Mouse (Mus musculus): ENCODE measurements around the gene Dgkk.
"Not testable (repeated sequence)": the region's sequence is repeated elsewhere in the genome, so short reads cannot be mapped to it uniquely, and the experiment has no call there.

Dgkk gene

DNA sequence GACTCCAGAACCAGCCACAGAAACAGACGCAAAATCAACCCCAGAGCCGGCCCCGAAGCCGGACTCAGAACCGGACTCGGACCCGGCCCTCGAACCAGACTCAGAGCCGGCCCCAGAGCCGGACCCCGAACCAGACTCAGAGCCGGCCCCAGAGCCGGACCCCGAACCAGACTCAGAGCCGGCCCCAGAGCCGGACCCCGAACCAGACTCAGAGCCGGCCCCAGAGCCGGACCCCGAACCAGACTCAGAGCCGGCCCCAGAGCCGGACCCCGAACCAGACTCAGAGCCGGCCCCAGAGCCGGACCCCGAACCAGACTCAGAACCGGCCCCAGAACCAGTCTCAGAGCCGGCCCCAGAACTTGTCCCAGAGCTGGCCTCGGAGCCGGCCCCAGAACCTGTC is at the start of gene Dgkk:
Gene Dgkk, plus strand, starts transcription at position 301 of the 400 bp plus-strand sequence.
- not testable (repeated sequence) for DNase-seq

DNA sequence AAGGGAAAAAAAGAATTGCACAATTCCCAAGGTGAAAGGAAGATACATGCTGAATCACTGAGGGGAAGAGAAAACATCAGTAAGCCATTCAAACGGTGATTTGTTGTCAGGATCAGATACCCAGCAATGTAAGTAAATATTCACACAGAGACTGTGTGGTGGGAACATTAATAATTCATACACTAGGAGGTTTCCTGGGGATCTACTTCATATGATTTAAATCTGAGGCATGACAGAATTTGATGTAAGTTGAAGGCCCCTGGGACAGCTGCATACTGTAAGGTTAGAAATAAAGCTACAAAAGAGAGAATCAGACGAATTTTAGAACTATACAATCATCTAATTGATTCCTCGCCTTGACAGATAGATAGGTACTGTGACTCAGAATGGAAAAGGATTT is 45.1 kb upstream of the Dgkk start:
- DNase-seq = no peak

DNA sequence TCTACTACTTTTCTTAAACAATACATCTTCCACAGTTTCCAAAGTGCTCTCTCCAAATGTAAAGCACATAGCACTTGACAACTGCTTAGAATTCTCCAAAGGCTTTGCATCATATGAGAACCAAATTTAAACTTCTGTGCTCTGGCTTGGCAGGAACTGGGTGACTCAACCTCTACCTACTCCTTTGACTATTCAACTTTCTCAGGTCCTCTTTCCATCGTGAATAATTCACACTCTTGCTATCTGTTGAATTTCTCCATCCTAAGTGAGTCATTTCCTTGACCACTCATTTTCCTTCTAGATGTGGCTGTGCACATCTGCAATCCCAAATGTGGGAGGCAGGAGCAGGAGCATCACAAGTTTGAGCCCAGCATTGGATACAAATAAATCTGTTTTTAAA is 28.4 kb upstream of the Dgkk start:
- DNase-seq = no peak

DNA sequence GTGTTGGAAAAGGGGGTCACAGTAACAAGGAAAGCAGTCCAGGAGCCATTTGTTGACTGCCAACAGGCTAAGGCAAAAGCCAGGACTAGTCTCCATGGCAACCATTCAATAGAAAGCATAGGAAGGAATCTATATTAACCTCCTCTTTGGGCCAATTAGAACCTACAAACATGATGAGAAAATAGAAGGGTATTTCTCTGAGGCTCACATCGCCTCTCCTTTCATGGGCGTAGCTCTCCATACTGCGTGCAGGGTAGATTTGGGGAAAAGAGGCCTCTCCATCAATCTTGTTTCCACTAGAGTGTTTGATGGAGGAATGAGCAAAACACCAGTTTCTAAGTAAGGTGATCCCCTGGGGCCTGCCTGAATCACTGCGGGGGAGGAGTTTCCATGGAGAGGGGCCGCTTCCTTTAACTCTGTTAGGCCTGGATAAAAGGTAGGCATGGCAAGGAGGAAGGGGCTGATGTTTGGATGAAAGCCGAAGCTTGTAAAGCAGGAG is 27.5 kb upstream of the Dgkk start:
- no peak for DNase-seq

DNA sequence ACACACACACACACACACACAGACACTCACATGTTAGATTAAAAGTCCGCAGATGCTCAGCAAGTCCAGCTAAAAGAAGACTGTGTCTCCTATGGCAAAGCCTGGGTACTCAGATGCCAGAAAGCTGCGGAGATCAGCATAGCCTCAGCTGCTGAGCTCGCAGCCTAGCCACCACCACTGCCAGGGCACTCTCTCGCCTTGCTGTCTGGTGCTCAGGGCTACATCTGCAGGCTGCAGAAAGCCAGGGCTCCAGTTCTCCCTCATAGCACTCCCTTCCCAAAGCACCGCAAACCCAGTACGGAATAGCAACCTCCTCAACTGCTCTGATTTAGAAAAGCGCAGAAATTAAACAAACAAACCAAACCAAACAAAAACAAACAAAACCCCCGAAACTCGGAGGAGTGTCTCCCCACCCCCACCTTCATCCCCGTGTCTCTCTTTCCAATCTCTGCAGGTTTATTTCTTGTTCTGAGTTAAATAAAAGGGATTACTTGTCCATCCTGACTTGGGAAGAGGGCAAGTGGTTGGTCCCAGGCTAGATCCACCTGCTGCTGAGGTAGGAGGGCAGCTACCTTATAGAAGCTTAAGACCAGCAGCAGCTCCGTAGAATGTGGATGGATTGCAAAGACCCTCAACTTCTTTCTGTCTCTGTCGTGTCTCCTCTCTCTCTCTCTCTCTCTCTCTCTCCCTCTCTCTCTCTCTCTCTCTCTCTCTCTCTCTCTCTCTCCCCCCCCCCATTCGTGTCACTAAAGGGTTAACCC is 1.4 kb upstream of the Dgkk start:
- no peak for DNase-seq

DNA sequence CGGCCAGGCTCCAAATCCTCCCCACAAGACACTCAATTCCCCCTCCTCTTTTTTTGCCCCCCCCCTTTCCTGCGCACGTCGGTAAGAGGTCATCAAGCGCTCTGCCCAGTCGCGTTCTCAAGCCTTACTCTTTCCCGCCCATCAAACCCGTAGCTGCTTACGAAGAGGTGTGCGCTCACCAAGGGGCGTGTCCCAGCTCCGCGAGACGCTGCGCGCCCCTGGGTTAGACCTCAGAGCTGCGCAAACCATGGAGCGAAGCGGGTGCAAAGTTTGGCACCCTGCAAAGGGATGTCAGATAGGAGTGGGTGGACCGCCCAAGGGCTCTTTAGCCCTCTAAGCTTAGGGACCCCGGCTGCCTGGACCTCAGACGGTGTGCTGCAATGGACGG is 862 bp upstream of the Dgkk start:
- no peak for DNase-seq

DNA sequence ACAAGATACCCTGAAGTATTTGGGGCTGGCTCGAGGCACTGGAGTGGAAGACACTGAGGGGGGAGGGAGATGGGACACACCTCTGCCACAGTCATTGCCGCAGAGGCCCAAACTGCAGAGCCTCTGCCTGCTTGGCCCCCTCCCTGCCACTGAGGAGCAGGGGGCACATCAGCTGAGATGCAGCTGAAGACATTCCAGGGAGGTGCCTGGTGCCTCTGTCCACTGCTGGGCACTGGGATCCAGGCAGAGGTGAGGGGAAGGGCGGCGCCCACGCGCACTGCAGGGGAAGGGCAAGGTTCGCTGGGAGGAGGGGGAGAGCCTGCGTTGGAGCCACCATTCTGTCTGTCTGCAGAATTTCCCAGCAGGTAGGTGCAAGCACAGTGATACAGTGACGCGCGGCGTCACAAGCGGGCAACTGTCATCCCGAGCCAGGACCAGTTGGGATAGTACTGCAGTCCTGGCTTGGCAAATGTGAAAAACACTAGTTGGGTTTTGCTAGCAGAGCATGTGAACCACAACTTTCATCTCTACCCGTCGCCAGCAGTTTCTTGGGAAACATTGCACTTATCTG is 948 bp downstream of the Dgkk start:
- no peak for DNase-seq

DNA sequence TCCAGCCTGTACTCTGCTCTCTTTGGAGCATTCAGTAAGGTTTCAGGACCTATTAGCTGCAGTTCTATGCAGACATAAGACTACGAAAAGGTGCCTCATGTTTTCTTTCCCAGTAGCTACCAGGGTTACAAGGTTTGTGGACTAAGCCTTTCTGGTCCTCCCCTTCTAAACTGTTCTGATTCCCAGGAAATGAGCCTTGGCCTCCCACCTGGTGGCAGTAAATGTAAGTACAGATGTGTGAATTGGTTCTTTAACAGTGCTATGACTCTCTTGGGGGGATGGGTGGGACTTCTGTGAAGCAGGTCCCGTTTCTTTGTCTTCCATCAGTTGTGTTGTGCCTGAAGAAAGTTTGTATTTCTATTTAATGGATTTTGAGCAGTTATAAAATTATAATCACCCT is 53.4 kb downstream of the Dgkk start:
- no peak for DNase-seq

DNA sequence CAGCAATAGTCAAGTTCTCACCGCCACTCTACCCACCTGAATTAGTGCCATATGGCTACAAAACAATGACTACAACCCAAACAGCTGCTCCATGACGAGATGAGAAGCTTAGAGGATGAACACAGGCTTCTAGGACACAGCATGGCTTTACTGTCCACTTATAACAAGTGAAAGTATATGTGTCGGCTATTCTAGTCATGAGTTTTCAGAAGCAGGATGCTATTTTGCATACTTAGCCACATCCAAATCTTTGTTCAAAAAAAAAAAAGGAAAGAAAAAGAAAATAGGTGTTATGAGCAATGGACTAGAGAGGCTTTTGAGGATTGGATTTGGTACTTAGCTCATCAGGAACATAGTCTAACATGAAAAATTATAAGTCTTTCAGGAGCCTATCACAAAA is 74.4 kb downstream of the Dgkk start:
- DNase-seq = no peak

DNA sequence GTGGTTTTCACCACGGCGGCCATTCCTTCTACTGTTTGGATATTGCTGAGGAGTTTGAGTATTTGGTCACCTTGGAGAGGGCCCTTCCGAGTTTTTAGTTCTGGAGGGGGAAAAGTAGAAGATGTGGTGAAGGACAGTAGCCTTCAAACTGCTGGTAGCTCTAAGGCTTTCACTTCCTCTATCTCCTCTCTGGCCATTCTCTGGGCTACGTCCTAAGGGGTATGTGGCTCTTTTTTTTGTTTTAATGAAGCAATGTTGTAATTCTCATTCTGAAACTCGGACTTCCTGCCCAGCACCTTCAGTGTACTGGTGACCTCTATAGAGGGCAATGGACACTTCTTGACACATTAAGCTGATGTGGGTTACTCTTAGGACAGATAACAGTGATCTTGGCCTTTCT is 75.0 kb downstream of the Dgkk start:
- no peak for DNase-seq

DNA sequence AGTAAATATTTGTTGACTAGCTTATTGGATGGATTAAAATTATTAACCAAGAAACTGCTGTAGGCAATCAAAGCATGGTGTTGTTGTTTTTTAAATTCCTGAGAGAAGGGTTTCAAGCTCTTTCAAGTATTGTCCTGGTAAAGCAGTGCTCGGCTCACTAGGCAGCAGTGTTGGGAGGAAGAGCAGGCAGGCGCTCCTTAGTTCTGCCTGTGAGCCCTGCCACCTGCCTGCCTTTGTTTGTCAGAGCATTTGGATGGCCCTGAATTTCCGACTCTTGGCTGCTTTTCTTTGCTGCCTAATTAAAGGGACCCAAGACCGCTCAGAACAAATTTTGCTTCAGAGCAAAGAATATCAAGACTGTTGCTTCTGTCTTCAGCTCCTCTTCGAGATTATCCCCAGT is 114.8 kb downstream of the Dgkk start:
- no peak for DNase-seq

DNA sequence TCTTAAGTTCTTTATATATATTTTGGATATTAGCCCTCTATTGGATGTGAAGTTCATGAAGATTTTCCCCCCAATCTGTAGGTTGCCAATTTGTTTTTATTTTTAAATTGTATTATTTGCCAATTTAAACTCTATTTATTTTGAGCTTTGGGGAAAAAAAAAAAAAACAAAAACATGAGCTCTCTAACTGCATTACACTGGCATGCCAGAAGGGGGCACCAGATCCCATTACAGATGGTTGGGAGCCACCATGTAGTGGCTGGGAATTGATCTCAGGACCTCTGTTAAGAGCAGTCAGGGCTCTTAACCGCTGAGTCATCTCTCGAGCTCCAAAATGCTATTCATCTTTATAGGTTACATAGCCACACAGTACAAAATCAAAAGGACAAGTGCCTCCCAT is 131.9 kb downstream of the Dgkk start:
- no peak for DNase-seq

DNA sequence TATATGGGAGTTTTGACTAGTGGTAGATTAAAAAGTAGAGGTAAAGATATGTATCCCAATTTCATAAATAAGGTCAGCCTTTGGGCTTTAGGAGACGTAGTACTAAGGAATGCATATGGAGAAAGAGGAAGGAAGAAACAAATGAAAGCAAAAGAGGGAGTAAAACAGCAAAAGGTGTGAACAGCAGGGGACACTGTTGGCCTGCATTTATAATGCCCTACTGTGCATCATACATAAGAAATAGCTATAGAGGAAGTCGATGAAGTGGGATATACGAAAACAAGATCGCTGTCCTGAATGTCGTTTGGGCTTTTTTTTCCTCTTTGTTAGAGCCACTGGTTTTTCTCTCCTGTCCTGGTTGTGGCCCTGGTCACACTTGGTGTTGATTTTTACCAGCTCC is 143.1 kb downstream of the Dgkk start:
- DNase-seq = no peak

DNA sequence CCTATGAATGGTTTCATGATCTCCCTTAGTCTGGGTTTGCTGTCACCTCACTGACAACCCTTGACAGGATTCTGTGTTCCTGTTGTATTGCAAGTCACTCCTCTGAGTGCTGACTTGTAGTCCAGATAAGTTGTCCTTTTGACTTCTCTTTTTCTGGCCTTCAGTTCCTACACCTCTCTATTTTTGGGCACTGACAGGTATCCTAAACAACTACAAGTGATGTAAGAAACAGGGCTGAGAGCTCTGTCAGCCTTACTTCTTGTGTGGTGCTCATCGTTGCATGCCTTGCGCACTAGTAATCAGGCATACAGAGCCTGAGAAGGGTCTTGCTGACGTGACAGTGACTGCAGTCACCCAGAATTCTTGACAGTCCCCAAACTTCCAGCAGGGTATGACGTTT is 147.1 kb downstream of the Dgkk start:
- DNase-seq = no peak

DNA sequence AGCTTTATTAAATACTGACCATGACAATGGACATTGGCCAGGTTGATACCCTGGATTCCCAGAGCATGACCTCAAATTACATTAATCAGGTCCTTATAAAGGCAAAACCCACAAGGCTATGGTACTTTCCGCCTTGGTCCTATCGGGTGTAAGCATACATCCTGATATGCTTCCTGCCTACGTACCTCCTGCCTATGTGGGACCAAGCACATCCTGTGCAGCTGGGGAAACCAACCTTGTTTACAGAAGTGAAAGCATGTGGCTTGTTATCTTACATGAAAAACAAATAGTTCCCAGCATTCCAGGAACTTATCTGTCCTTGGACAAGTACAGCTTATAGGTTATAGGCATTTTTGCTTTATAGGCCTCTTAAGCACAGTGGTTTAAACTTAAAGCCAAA is 189.5 kb downstream of the Dgkk start:
- no peak for DNase-seq

DNA sequence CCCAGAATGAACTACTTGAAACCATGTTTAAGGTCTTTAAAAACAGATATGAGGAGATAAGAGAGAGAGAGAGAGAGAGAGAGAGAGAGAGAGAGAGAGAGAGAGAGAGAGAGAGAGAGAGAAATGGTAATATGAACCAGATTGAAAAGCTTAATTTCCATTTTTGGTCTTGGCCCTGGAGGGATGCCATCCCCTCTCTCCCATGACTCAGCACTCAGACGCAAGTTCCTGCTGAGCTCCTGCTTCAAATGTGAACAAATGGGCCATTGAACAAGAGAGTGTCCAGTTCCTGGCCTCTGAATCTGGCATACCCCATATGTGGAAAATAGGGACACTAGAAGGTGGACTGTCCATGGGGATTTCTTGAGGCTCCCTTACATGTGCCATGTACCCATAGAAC is 192.8 kb downstream of the Dgkk start:
- DNase-seq = no peak

DNA sequence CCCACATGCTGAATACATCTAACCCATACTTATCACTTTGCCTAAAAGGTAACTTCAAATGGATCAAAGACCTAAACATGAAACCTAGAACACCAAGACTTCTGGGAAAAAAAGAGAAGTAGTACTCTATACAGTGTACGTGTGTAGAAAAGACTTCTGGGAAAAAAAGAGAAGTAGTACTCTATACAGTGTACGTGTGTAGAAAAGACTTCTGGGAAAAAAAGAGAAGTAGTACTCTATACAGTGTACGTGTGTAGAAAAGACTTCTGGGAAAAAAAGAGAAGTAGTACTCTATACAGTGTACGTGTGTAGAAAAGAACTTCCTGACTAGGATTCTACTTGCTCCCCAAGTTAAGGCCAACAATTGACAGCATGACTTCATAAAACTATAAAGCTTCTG is 204.8 kb downstream of the Dgkk start:
- not testable (repeated sequence) for DNase-seq

Data from cerebellum, adult 11-12 months (tissue).